Mouse (Mus musculus): Measurements from ENCODE around the gene Maco1.

DNA sequence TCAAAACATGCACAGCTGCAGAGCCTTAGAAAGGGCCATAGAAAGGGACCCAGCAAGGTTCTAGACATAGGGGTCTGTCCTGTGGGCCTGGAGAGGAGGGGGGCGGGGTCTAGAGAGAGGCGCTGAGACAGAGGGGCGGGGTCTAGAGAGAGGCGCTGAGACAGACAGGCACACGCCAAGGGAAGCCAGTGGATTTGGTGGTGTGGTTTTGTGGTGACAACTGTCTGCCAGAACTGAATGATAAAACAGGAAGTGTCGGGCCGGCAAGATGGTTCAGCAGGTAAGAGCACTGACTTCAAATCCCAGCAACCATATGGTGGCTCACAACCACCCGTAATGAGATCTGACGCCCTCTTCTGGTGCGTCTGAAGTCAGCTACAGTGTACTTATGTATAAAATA is 66.2 kb downstream of the Maco1 start:
- TF ChIP-seq CTCF (IDR thresholded peaks at IDR 0.05; ENCODE audit: low read depth) = no peak
- TF ChIP-seq EP300 (IDR thresholded peaks at IDR 0.05; ENCODE audit: low read depth) = no peak

Measured in heart, postnatal 0 days (tissue).